Mouse (Mus musculus): ENCODE measurements around the gene Olfr926.
"Not testable (repeated sequence)": the region's sequence is repeated elsewhere in the genome, so short reads cannot be mapped to it uniquely, and the experiment has no call there.

The Olfr926 gene

GRCm38 (mm10) chr9:38876826-38877225 is at the start of gene Olfr926:
TSS of gene Olfr926 (plus strand) at chr9:38877126.
- no peak for DNase-seq (ENCODE audit: low spot score)

- no peak for DNase-seq (ENCODE audit: low spot score)
Observed at GRCm38 (mm10) chr9:38833027-38833426, 43.9 kb upstream of the Olfr926 start.

- DNase-seq (ENCODE audit: low spot score): no peak
Observed at GRCm38 (mm10) chr9:38844149-38844548, 32.8 kb upstream of the Olfr926 start, which contains the start of gene Olfr924. TSS of gene Olfr924 (plus strand) at chr9:38844449.

- no peak for DNase-seq (ENCODE audit: low spot score)
Observed at GRCm38 (mm10) chr9:38854760-38855159, 22.2 kb upstream of the Olfr926 start, which contains the start of gene Olfr26. TSS of gene Olfr26 (plus strand) at chr9:38855060.

GRCm38 (mm10) chr9:38874880-38875279 is 2.0 kb upstream of the Olfr926 start:
- DNase-seq (ENCODE audit: low spot score): not testable (repeated sequence)
